Mouse (Mus musculus) liver, adult 2 months (tissue): ENCODE data around the gene 4930453N24Rik.

Source experiments
- CTCF ChIP-seq: fragments of 200-500 bp; IDR thresholded peaks from 2 replicates; pipeline ENCODE4 v1.5.1; 2011; ENCODE audit warnings: low read depth, low read length, control low read depth
- POLR2A ChIP-seq: fragments of 200-500 bp; IDR thresholded peaks from 2 replicates; pipeline ENCODE4 v1.6.1; 2011; ENCODE audit warnings: low read length, control low read depth; ENCODE audit not compliant: insufficient read depth; ENCODE audit errors: extremely low read depth

DNA sequence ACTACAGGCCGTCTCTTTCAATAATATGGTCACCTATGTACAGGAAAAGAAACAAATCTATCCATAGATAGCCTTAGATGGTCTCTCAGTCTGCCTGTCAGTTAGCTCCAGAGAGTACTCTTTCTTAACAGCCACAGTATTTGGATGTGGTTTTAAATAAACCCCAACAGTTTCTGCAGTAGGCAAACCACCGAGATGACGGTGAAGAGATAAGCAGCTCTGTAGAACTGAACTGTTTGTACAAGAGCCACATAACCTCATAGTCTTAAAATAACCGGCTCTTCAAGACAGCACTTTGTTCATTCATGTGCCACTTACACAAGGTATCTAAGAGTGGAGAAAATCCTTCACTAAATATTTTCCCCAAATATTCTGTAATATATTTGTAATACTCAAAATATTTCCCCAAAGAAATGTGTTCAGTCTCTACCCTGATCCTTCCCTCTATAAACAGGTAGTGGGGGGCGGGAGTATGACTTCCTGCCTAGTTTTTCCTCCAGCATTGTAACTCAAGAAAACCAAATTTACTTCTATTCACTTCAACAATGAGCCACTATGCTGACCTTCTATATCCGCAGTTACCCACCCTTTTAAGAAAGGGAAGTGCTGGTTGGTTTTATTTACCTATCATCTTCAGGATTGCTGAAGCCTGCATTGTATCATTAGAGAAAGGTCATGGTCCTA lies 12.3 kb downstream of the 4930453N24Rik start:
- no peak for TF ChIP-seq CTCF
- no peak for TF ChIP-seq POLR2A
